Mouse (Mus musculus): ENCODE data around the gene Slc5a5. TPM values are rescaled to one million over a fixed set of nuclear protein-coding genes. Genes with fewer than 3 reads are reported as not detected.

Gene Slc5a5
- polyA plus RNA-seq (2012; rRNA removed), result 1.3 and 1.5 TPM in 2 replicates

GRCm38 (mm10) chr8:70892022-70892895, at the start of gene Slc5a5:
Gene Slc5a5 (minus strand): TSS chr8:70892757.
- Histone ChIP-seq H3K27ac (ENCODE audit: control insufficient read depth, insufficient read depth, low read depth, low read length) (no peak within 1 kb of the TSS), H3K36me3 (ENCODE audit: control insufficient read depth, insufficient read depth, low read length) (no peaks in the 10 kb centered on the region; the same call in 1 of the 2 replicates), H3K4me3 (ENCODE audit: control insufficient read depth, low read depth, low read length) (peak within 1 kb of the TSS; percentile 50), H3K4me1 (ENCODE audit: control insufficient read depth, insufficient read depth, low read length) (peaks cover 22% of the 10 kb centered on the region), H3K27me3 (ENCODE audit: control insufficient read depth, insufficient read depth, low read length) (no peaks in the 10 kb centered on the region)
- no peak for TF ChIP-seq CTCF (IDR thresholded peaks at IDR 0.05; ENCODE audit: control insufficient read depth, insufficient read depth, insufficient replicate concordance, low read depth, low read length)
- no peak for TF ChIP-seq POLR2A (IDR thresholded peaks at IDR 0.05; ENCODE audit: control insufficient read depth, low read depth, low read length)

- Histone ChIP-seq H3K4me1 (ENCODE audit: control insufficient read depth, insufficient read depth, low read length) (no peaks in the 10 kb centered on the region), H3K27ac (ENCODE audit: control insufficient read depth, insufficient read depth, low read depth, low read length) (no peak overlapping the region), H3K27me3 (ENCODE audit: control insufficient read depth, insufficient read depth, low read length) (no peaks in the 10 kb centered on the region), H3K4me3 (ENCODE audit: control insufficient read depth, low read depth, low read length) (no peak overlapping the region), H3K36me3 (ENCODE audit: control insufficient read depth, insufficient read depth, low read length) (no peaks in the 10 kb centered on the region)
- no peak for TF ChIP-seq POLR2A (IDR thresholded peaks at IDR 0.05; ENCODE audit: control insufficient read depth, low read depth, low read length)
- TF ChIP-seq CTCF (IDR thresholded peaks at IDR 0.05; ENCODE audit: control insufficient read depth, insufficient read depth, insufficient replicate concordance, low read depth, low read length), result no peak
Observed at GRCm38 (mm10) chr8:70941478-70941877, 48.9 kb upstream of the Slc5a5 start.

- Histone ChIP-seq H3K4me1 (ENCODE audit: control insufficient read depth, insufficient read depth, low read length) (no peaks in the 10 kb centered on the region), H3K27me3 (ENCODE audit: control insufficient read depth, insufficient read depth, low read length) (no peaks in the 10 kb centered on the region), H3K27ac (ENCODE audit: control insufficient read depth, insufficient read depth, low read depth, low read length) (no peak overlapping the region), H3K36me3 (ENCODE audit: control insufficient read depth, insufficient read depth, low read length) (no peaks in the 10 kb centered on the region), H3K4me3 (ENCODE audit: control insufficient read depth, low read depth, low read length) (no peak overlapping the region)
- TF ChIP-seq POLR2A (IDR thresholded peaks at IDR 0.05; ENCODE audit: control insufficient read depth, low read depth, low read length), result no peak
- TF ChIP-seq CTCF (IDR thresholded peaks at IDR 0.05; ENCODE audit: control insufficient read depth, insufficient read depth, insufficient replicate concordance, low read depth, low read length), result no peak
Observed at GRCm38 (mm10) chr8:70937200-70937599, 44.6 kb upstream of the Slc5a5 start.

GRCm38 (mm10) chr8:70934786-70935185, 42.2 kb upstream of the Slc5a5 start:
- no peak for TF ChIP-seq POLR2A (IDR thresholded peaks at IDR 0.05; ENCODE audit: control insufficient read depth, low read depth, low read length)
- no peak for TF ChIP-seq CTCF (IDR thresholded peaks at IDR 0.05; ENCODE audit: control insufficient read depth, insufficient read depth, insufficient replicate concordance, low read depth, low read length)
- Histone ChIP-seq H3K4me1 (ENCODE audit: control insufficient read depth, insufficient read depth, low read length) (no peaks in the 10 kb centered on the region), H3K27me3 (ENCODE audit: control insufficient read depth, insufficient read depth, low read length) (no peaks in the 10 kb centered on the region), H3K27ac (ENCODE audit: control insufficient read depth, insufficient read depth, low read depth, low read length) (no peak overlapping the region), H3K36me3 (ENCODE audit: control insufficient read depth, insufficient read depth, low read length) (no peaks in the 10 kb centered on the region), H3K4me3 (ENCODE audit: control insufficient read depth, low read depth, low read length) (no peak overlapping the region)

- no peak for TF ChIP-seq CTCF (IDR thresholded peaks at IDR 0.05; ENCODE audit: control insufficient read depth, insufficient read depth, insufficient replicate concordance, low read depth, low read length)
- TF ChIP-seq POLR2A (IDR thresholded peaks at IDR 0.05; ENCODE audit: control insufficient read depth, low read depth, low read length), result no peak
- no peak overlapping the region for H3K27ac ChIP-seq (ENCODE audit: control insufficient read depth, insufficient read depth, low read depth, low read length)
- H3K27me3 ChIP-seq (ENCODE audit: control insufficient read depth, insufficient read depth, low read length), result no peaks in the 10 kb centered on the region
- no peaks in the 10 kb centered on the region for H3K36me3 ChIP-seq (ENCODE audit: control insufficient read depth, insufficient read depth, low read length)
- no peak overlapping the region for H3K4me3 ChIP-seq (ENCODE audit: control insufficient read depth, low read depth, low read length)
- no peaks in the 10 kb centered on the region for H3K4me1 ChIP-seq (ENCODE audit: control insufficient read depth, insufficient read depth, low read length)
Observed at GRCm38 (mm10) chr8:70933036-70933435, 40.5 kb upstream of the Slc5a5 start.

- H3K27ac ChIP-seq (ENCODE audit: control insufficient read depth, insufficient read depth, low read depth, low read length), result no peak overlapping the region
- no peaks in the 10 kb centered on the region for H3K36me3 ChIP-seq (ENCODE audit: control insufficient read depth, insufficient read depth, low read length)
- no peaks in the 10 kb centered on the region for H3K27me3 ChIP-seq (ENCODE audit: control insufficient read depth, insufficient read depth, low read length)
- TF ChIP-seq CTCF (IDR thresholded peaks at IDR 0.05; ENCODE audit: control insufficient read depth, insufficient read depth, insufficient replicate concordance, low read depth, low read length) (no peak), POLR2A (IDR thresholded peaks at IDR 0.05; ENCODE audit: control insufficient read depth, low read depth, low read length) (no peak)
- H3K4me1 ChIP-seq (ENCODE audit: control insufficient read depth, insufficient read depth, low read length), result no peaks in the 10 kb centered on the region
- H3K4me3 ChIP-seq (ENCODE audit: control insufficient read depth, low read depth, low read length), result no peak overlapping the region
Observed at GRCm38 (mm10) chr8:70931731-70932130, 39.2 kb upstream of the Slc5a5 start.

- TF ChIP-seq POLR2A (IDR thresholded peaks at IDR 0.05; ENCODE audit: control insufficient read depth, low read depth, low read length) (no peak), CTCF (IDR thresholded peaks at IDR 0.05; ENCODE audit: control insufficient read depth, insufficient read depth, insufficient replicate concordance, low read depth, low read length) (no peak)
Observed at GRCm38 (mm10) chr8:70928778-70929322, 36.3 kb upstream of the Slc5a5 start.

More at GRCm38 (mm10) chr8:70928778-70929322, 36.3 kb upstream of the Slc5a5 start:
- no peak overlapping the region for H3K27ac ChIP-seq (ENCODE audit: control insufficient read depth, insufficient read depth, low read depth, low read length)
- H3K27me3 ChIP-seq (ENCODE audit: control insufficient read depth, insufficient read depth, low read length), result no peaks in the 10 kb centered on the region
- no peaks in the 10 kb centered on the region for H3K36me3 ChIP-seq (ENCODE audit: control insufficient read depth, insufficient read depth, low read length)
- no peaks in the 10 kb centered on the region for H3K4me1 ChIP-seq (ENCODE audit: control insufficient read depth, insufficient read depth, low read length)
- no peak overlapping the region for H3K4me3 ChIP-seq (ENCODE audit: control insufficient read depth, low read depth, low read length)
